Mouse (Mus musculus): ENCODE measurements around the gene Stambpl1.

DNA sequence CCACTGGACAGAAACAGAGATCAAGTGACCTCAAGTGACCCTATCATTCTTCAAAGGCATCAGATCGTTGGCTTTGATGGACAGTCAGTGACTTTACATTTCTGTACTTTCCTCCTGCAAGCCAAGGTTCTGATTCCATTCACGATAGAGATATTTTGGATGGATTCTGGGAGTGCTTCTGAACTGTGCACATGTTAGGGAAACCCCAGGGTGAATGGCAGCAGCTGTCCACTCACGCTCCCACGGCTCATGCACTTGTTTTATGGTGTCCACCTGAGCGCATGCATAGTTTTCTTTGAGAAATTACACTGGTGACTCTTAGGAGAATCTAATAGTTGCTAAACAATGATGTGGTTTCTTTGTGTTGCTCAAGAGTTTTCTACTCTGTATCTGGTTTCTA, 64.1 kb downstream of the Stambpl1 start:
- TF ChIP-seq CTCF (IDR thresholded peaks at IDR 0.05; ENCODE audit: low read depth) (no peak), EP300 (IDR thresholded peaks at IDR 0.05; ENCODE audit: low read depth) (no peak)
